Mouse (Mus musculus) CD4-positive, CD25-positive, alpha-beta regulatory T cell, adult 4 months (primary cell): Measurements from ENCODE around the gene Clec16a. TPM values are rescaled to one million over a fixed set of nuclear protein-coding genes. Genes with fewer than 3 reads are reported as not detected.

Experiments
- ATAC-seq: one replicate; pipeline ENCODE4 v1.8.0; 2017
- polyA plus RNA-seq, 2 experiments: library from polyadenylated mRNA; unstranded; fragments of 100-300 nt; shearing (Covaris generic); gene quantifications; one replicate each; pipeline ENCODE4 v1.2.1; 2017

Gene Clec16a
- polyA plus RNA-seq, 2 experiments from 2014 or later = 8.4 to 8.7 TPM

- ATAC-seq = peak; percentile 55
These were observed 8.8 kb upstream of the Clec16a start for GRCm38 (mm10) chr16:10536323-10536722.

DNA sequence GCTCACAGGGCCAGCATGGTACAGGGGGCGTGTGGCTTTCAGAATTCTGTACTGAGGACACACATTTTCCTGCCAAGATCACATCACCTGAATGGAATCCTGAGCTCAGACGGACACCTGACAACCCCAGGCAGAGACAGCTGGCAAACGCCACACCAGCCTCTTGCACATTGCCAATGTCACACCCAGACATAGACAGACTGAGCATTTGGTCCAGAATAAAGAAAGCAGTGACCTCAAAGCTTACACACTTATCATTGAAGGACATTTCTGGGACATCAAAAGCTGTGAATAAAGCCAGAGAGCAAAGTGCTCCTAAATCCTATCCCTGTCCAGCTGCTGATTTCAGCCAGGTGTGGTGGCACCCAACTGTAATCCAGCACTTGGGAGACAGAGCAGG is 8.2 kb upstream of the Clec16a start:
- no peak for ATAC-seq

DNA sequence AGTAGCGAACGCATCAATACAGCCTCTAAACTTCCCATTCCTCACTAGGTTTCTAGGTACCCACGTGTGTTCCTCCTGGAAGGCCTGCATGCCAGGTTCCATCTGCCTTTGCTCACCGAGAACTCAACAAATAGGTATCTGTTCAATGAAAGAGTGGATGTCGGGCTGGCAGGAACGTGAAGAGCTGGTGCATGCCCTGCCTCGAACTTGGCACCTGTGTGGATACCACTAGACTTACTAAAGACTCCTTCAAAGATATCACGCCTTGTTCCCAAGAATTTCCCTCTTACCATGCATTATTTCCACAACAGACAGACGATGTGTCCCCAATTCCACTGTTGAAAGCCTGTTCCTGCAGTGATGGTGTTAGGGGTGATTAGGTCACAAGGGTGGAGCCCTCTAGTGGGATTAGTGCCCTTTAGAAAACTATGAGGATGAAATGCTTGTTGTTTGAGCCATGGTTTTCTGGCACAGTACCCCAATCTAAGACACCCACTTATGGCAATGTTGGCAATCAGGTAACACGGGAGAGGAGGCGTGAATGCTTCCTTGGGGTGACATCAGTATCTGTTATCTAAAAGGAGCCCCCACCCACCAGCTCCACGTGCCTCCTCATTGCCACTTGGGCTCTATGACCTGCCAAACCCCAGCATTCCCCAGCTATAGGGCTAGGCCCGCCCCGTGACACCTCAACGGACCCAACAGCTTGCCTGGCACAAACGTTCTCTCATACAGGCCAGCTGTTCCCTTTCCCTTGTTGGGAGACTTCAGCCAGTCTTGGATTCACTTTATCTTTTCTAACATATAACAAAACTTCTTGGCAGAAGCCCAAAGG is 4.2 kb upstream of the Clec16a start:
- ATAC-seq = no peak

DNA sequence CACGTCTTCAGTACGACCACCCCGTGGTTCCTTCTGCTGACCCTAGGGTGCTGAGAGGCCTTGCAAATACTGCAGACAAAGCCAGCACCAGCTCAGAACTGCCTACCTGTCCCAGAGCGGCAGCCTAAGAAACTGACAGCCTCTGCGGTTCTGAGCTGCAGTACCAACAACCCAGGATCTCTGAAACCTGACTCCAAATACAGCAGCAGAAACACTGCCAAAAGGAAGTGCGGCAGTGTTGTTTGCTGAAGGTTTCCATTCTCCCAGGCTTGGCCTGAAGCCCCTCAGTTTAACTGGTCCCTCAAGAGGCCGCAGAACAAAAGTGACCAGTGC is 3.6 kb upstream of the Clec16a start:
- ATAC-seq = no peak

DNA sequence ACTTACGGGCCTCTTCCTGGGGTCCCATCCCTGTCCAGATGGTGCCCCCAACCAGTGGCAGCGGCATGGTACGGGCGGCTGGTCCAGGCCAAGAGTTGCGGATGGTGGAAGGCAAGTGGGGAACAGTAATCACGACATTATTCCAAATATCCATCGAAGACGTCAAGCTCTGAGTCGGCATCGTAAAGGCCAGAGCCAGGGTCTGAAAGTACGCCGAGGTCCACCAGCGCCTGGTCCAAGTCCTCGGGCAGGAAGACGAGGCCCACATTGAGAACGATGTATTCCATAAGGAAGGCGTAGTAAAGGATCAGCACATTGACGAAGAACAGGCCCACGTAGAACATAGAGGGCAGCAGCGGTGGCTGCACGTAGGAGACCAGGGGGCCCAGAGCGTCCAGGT is 2.9 kb upstream of the Clec16a start:
- ATAC-seq = no peak

DNA sequence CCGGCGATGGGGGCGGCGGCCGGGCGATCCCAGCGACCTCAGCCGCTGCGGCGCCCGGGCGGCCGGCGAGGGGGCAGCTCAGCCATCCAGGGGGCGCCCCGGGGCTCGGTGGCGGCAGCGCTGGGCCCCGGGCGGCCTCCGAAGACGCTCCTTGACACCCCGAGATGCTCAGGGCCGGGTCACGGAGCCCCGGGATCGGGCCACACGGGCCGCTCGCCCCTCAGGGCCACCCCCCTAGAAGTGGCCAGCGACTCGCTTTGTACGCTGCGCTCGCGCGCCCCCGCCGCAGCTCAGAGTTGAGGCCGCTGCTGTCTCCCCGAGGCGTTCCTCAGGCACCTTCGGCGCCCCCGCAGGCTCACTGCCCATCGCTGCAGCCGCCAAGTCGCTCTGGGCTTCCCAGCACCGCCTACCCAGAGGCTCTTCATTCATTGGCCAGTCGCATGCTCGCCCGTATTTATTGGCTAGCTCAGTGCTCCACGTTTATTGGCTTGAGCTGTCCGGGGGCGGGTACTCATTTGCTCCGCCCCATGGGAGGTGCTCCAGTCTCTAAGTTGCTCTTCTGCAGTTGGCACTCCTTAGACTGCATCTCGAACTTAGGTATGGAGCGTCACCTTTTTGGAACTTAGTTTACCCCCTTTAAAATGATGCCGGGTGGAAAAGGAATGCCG is 2.3 kb upstream of the Clec16a start, which contains the start of gene Dexi:
TSS of gene Dexi (minus strand) at position 357 of the 668 bp plus-strand sequence.
- ATAC-seq = peak; percentile 87

DNA sequence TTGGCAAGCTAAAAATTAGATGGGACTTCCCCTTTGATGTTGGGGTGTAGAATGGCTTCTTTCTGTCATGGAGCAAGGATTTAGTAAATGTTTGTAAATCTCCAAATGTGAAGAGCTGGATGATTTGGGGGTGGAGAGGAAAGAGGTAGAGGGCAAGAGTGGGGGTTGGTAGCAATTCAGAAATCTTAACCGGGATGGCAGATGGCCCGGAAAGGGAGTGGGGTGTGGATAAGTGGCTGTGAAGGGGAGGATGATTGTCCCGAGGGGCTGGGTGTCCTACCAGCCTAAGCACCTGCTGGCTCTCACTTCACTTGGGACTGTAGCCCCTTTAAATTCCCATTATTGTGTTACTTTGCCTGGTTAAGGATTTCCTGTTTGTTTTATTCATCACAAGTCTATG is 1.7 kb downstream of the Clec16a start:
- ATAC-seq = no peak

DNA sequence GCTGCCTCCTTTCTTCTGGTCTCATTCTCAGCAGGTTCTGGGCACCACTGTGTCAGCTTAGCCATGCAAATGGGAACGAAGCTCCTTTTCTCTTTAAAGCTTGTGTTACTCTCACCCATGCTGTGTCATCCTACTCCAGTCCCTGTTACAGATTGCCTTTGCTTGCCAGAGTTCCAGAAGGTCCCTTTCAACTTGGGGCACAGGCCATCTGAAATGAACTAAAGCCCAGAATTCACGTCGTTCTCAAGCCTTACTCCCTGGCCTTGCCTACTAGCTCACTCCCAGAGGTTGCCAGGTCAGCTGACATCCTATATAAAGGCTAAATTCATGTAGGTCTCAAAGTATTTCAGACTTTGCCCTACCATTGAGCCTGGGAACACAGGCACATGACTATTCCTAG is 3.8 kb downstream of the Clec16a start:
- ATAC-seq = no peak

GRCm38 (mm10) chr16:10549600-10549999 is 4.5 kb downstream of the Clec16a start:
- ATAC-seq = no peak

DNA sequence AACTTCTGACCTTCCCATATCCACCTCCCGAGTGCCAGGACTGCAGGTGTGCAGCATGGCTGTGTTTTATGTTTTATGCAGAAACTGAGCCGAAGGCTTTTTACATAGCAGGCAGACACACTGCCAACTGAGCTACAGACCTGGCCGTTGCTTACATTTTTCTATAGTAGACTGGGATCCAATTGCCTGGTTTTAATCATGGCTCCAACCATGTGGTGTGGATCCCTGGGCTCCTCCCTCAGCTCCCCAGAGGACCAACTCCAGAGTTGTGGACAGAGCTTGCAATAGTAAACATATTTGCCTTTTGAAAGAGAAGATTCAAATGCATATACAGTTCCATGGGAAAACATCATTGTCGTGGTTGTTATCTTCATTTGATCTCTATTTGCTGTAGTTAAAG is 6.5 kb downstream of the Clec16a start:
- ATAC-seq = no peak

GRCm38 (mm10) chr16:10553858-10554257 is 8.7 kb downstream of the Clec16a start:
- no peak for ATAC-seq

GRCm38 (mm10) chr16:10559991-10560390 is 14.9 kb downstream of the Clec16a start:
- ATAC-seq = no peak

GRCm38 (mm10) chr16:10565278-10565885 is 20.2 kb downstream of the Clec16a start:
- peak; percentile 81 for ATAC-seq

- peak; percentile 55 for ATAC-seq
These were observed 22.0 kb downstream of the Clec16a start for GRCm38 (mm10) chr16:10567153-10567552.

DNA sequence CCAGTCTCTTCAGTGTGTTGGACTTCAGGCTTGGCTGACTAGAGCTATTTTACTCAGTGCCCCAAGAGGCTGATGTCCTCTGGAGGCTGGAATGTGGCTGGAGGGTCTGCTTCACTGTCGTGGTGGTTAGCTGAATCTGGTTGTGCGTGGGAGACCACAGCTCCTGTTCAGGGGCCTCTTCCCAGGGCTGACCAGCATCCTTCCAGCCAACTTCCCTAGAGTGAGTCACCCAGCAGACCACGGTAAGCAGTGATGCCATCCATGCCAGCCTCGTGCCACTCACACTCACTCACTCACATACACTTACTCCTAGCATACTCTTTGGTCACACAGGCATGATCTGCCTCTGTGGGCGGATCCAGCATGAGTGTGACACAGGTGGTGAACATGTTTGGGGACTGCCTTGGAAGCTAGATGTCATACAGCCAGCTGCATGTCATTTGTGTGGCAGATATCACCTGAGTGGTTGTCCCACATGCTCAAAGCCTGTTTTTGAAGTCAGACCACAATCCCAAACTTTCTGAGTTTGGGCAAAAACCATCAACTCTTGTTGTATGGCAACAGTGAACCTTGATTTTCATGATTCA is 24.8 kb downstream of the Clec16a start:
- ATAC-seq = no peak

DNA sequence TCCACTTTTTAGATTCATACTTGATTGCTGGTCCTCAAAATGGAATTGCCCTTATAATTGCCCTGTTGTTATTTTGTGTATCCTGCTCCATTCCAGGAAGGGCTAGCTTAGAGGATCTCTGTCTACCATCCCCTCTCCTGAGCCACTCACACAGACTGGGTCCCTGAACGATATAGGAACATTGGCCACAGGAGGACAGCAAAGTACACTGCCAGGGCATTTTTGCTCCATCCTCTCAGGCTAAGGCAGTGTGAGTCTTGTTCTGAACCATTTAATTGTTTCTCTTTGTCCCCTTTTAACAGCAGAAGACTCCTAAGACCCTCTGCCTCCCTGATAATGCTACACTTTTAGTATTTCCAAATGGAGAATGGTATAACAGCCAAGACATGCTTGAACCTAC is 25.6 kb downstream of the Clec16a start:
- ATAC-seq = no peak

GRCm38 (mm10) chr16:10571820-10572219 is 26.7 kb downstream of the Clec16a start:
- ATAC-seq = peak; percentile 71

- ATAC-seq = no peak
These were observed 29.8 kb downstream of the Clec16a start for GRCm38 (mm10) chr16:10574936-10575335.

GRCm38 (mm10) chr16:10575915-10576314 is 30.8 kb downstream of the Clec16a start:
- ATAC-seq = no peak

GRCm38 (mm10) chr16:10577548-10577947 is 32.4 kb downstream of the Clec16a start:
- no peak for ATAC-seq

GRCm38 (mm10) chr16:10578376-10578775 is 33.2 kb downstream of the Clec16a start:
- ATAC-seq = no peak

GRCm38 (mm10) chr16:10581234-10581898 is 36.2 kb downstream of the Clec16a start:
- no peak for ATAC-seq

DNA sequence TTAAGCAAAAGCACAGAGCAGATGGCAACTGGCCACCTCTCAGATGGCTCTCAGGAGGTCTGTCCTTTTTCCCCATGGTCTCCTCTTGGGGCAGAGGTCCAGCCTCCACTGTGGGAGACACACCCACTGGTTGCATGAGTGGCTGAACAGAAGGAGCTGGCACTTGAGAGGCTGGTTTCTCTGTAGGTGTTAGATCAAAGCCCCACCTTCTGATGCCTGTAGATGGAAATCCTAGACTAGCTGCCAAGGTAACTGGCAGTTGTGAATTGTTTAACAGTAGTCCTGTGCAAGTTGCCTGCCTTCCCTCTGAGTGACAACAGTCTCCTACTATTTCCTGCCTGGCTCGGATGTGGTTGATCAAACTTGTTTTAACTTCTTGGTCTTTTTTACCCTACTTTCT is 40.0 kb downstream of the Clec16a start:
- ATAC-seq = peak; percentile 80
